Mouse (Mus musculus): ENCODE results near the gene March6.

DNA sequence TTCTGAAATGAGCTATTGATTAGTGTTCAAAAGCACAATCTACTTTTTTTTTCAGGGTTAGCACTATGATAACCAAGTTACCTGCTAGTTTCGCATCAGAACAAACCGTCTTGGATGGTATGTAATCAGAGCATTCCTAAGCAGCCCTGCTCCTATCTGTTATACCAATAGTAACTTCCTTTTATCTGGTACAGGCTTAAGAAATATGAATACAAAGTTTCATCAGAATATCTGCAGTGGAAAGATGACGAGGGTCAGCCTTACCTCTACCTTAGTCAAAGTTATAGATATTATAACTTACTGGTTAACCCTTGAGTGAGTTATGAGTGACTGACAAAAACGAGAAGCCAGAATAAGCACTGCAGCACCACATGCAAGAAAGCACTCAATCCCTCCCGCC lies 64.6 kb downstream of the March6 start:
- TF ChIP-seq CTCF (IDR thresholded peaks at IDR 0.05; ENCODE audit: low read depth, low read length) (no peak), POLR2A (IDR thresholded peaks at IDR 0.05; ENCODE audit: borderline replicate concordance, low read depth, low read length) (no peak)
